Mouse (Mus musculus) erythroblast, embryonic 14.5 days (primary cell): ENCODE data around the gene Slc46a1. TPM values are rescaled to one million over a fixed set of nuclear protein-coding genes. Genes with fewer than 3 reads are reported as not detected.

Source experiments
- H3K27me3 ChIP-seq: 2 replicates; pipeline ENCODE4 v1.6.1; 2012; ENCODE audit warnings: inconsistent platforms; ENCODE audit not compliant: control insufficient read depth
- H3K36me3 ChIP-seq: 2 replicates; pipeline ENCODE4 v1.6.1; 2012; ENCODE audit warnings: mild to moderate bottlenecking, inconsistent platforms; ENCODE audit not compliant: control insufficient read depth
- H3K4me1 ChIP-seq: 2 replicates; pipeline ENCODE4 v1.6.1; 2012; ENCODE audit warnings: inconsistent platforms; ENCODE audit not compliant: control insufficient read depth
- H3K4me3 ChIP-seq: replicated peaks from 2 replicates; pipeline ENCODE3; 2012; ENCODE audit warnings: moderate library complexity, mild to moderate bottlenecking, inconsistent platforms
- H3K9me3 ChIP-seq: 2 replicates; pipeline ENCODE4 v1.6.1; 2012; ENCODE audit warnings: low read length, inconsistent platforms, mixed read lengths; ENCODE audit not compliant: control insufficient read depth
- GATA1 ChIP-seq: IDR thresholded peaks from 2 replicates; pipeline ENCODE4 v1.6.1; 2012; ENCODE audit warnings: low read length, inconsistent platforms, mixed read lengths
- TAL1 ChIP-seq: IDR thresholded peaks from 3 replicates; pipeline ENCODE4 v1.6.1; 2012; ENCODE audit warnings: low read length, inconsistent platforms, mixed read lengths
- polyA plus RNA-seq: library from polyadenylated mRNA; stranded (reverse); fragments of >175 nt; gene quantifications from 2 replicates; pipeline ENCODE4 v1.2.3, GENCODE M21; 2012

The Slc46a1 gene
- polyA plus RNA-seq, 1 experiment, result 0.08 TPM

DNA sequence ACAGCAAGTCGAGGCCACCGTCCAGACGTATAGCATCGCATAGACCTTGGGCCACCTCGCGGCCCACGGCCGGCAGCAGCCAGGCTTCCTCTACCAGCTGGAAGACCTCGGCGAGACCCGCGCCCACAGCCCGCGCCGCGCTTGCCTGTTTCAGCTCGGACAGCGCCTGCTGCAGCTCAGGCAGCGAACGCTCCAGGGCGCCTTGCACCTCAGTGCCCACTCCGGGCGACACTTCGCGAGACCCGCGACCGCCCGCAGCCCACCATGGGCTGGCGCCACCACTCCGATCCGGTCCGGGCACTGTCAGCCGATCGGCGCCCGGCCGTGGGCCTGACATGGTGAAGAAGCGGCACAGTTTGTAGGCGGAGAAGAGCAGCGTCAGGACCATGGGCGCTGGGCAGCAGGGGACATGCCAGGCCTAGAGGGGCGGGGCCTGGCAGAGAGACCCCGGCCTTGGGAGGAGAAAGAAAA lies 31.6 kb downstream of the Slc46a1 start:
- Histone ChIP-seq H3K36me3 (no peaks in the 10 kb centered on the region; the same call in 1 of the 2 replicates), H3K9me3 (peaks cover 4% of the 10 kb centered on the region; the same call in 1 of the 2 replicates), H3K4me3 (peak overlapping the region; percentile 43), H3K27me3 (peaks cover 74% of the 10 kb centered on the region), H3K4me1 (peaks cover 14% of the 10 kb centered on the region)
- TF ChIP-seq TAL1 (no peak), GATA1 (no peak)

GRCm38 (mm10) chr11:78497544-78498522 lies 32.3 kb downstream of the Slc46a1 start, which contains the start of gene Sarm1:
Gene Sarm1 (minus strand): TSS chr11:78497754.
- TF ChIP-seq TAL1 (no peak), GATA1 (no peak)
- no peaks in the 10 kb centered on the region; the same call in 1 of the 2 replicates for H3K36me3 ChIP-seq
- peak within 1 kb of the TSS; percentile 43 for H3K4me3 ChIP-seq
- peaks cover 4% of the 10 kb centered on the region; the same call in 1 of the 2 replicates for H3K9me3 ChIP-seq
- H3K27me3 ChIP-seq, result peaks cover 75% of the 10 kb centered on the region
- peaks cover 14% of the 10 kb centered on the region for H3K4me1 ChIP-seq

- peak within 1 kb of the TSS; percentile 52 for H3K4me3 ChIP-seq
- H3K36me3 ChIP-seq, result no peaks in the 10 kb centered on the region; the same call in 1 of the 2 replicates
- peaks cover 69% of the 10 kb centered on the region for H3K27me3 ChIP-seq
- TF ChIP-seq TAL1 (no peak), GATA1 (no peak)
- H3K4me1 ChIP-seq, result peaks cover 14% of the 10 kb centered on the region
- H3K9me3 ChIP-seq, result peaks cover 4% of the 10 kb centered on the region; the same call in 1 of the 2 replicates
These were observed 33.5 kb downstream of the Slc46a1 start, which contains the start of gene Vtn for GRCm38 (mm10) chr11:78499004-78499403. Gene Vtn (plus strand): TSS chr11:78499091.

GRCm38 (mm10) chr11:78499543-78499942 lies 34.0 kb downstream of the Slc46a1 start:
- Histone ChIP-seq H3K27me3 (peaks cover 64% of the 10 kb centered on the region), H3K4me3 (peak overlapping the region; percentile 52), H3K4me1 (peaks cover 14% of the 10 kb centered on the region), H3K9me3 (peaks cover 4% of the 10 kb centered on the region; the same call in 1 of the 2 replicates), H3K36me3 (no peaks in the 10 kb centered on the region; the same call in 1 of the 2 replicates)
- no peak for TF ChIP-seq TAL1
- no peak for TF ChIP-seq GATA1

DNA sequence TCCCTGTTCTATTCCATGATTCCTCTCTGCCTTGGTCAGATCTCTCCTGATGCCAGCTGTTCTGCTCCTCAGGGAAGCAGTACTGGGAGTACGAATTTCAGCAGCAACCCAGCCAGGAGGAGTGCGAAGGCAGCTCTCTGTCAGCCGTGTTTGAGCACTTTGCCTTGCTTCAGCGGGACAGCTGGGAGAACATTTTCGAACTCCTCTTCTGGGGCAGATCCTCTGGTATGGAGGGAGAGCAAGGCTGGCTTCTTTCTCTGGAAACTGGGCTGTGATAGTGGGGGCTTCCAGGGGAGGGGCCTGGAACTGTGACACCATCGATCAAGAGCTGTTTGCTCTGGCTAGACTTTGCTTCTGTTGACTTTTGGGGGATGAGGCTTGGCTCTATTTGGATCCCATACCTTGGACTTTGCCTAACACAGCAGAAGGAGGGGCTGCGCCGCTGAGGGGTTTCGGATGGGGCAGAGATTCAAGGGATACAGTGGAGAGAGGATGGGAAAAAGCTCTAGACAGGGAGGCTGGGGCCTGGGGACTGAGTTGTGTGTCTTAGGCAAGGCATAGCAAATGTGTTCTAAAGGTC lies 35.2 kb downstream of the Slc46a1 start:
- no peak for TF ChIP-seq TAL1
- TF ChIP-seq GATA1, result no peak
- peak overlapping the region; percentile 52 for H3K4me3 ChIP-seq

DNA sequence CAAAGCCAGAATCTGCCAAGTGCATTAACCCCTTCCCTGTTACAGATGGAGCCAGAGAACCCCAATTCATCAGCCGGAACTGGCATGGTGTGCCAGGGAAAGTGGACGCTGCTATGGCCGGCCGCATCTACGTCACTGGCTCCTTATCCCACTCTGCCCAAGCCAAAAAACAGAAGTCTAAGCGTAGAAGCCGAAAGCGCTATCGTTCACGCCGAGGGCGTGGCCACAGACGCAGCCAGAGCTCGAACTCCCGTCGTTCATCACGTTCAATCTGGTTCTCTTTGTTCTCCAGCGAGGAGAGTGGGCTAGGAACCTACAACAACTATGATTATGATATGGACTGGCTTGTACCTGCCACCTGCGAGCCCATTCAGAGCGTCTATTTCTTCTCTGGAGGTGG lies 36.0 kb downstream of the Slc46a1 start:
- no peak overlapping the region for H3K4me3 ChIP-seq
- peaks cover 13% of the 10 kb centered on the region for H3K36me3 ChIP-seq
- H3K9me3 ChIP-seq, result peaks cover 4% of the 10 kb centered on the region; the same call in 1 of the 2 replicates
- peaks cover 44% of the 10 kb centered on the region for H3K27me3 ChIP-seq
- TF ChIP-seq TAL1 (no peak), GATA1 (no peak)
- peaks cover 14% of the 10 kb centered on the region for H3K4me1 ChIP-seq

More for the DNA sequence above, 35.2 kb downstream of the Slc46a1 start:
- Histone ChIP-seq H3K27me3 (peaks cover 52% of the 10 kb centered on the region), H3K36me3 (peaks cover 4% of the 10 kb centered on the region), H3K4me1 (peaks cover 14% of the 10 kb centered on the region), H3K9me3 (peaks cover 4% of the 10 kb centered on the region; the same call in 1 of the 2 replicates)

- H3K9me3 ChIP-seq, result no peaks in the 10 kb centered on the region
- H3K4me1 ChIP-seq, result no peaks in the 10 kb centered on the region; the same call in 1 of the 2 replicates
- no peak within 1 kb of the TSS for H3K4me3 ChIP-seq
- H3K27me3 ChIP-seq, result peaks cover 28% of the 10 kb centered on the region
- H3K36me3 ChIP-seq, result peaks cover 28% of the 10 kb centered on the region
- no peak for TF ChIP-seq TAL1
- no peak for TF ChIP-seq GATA1
These were observed 37.6 kb downstream of the Slc46a1 start, which contains the start of gene Sebox for GRCm38 (mm10) chr11:78502909-78503650. Gene Sebox (plus strand): TSS chr11:78503447.

- H3K36me3 ChIP-seq, result peaks cover 45% of the 10 kb centered on the region
These were observed 39.9 kb downstream of the Slc46a1 start for GRCm38 (mm10) chr11:78505430-78505829.

More at GRCm38 (mm10) chr11:78505430-78505829, 39.9 kb downstream of the Slc46a1 start:
- H3K4me1 ChIP-seq, result no peaks in the 10 kb centered on the region
- peaks cover 6% of the 10 kb centered on the region for H3K27me3 ChIP-seq
- H3K9me3 ChIP-seq, result no peaks in the 10 kb centered on the region
- no peak overlapping the region for H3K4me3 ChIP-seq
- TF ChIP-seq GATA1, result no peak
- no peak for TF ChIP-seq TAL1
